Mouse (Mus musculus) E14TG2a.4 (cell line): ENCODE data around the gene Cmc1.

Source experiments
- CTCF ChIP-seq: conservative IDR thresholded peaks from 2 replicates; pipeline ENCODE4 v1.5.1; 2014; ENCODE audit warnings: low read length
- NANOG ChIP-seq: IDR thresholded peaks from 2 replicates; pipeline ENCODE4 v1.6.1; 2014; ENCODE audit warnings: borderline replicate concordance, low read length, mixed read lengths
- POU5F1 ChIP-seq: IDR thresholded peaks from 2 replicates; pipeline ENCODE4 v1.6.1; 2014; ENCODE audit warnings: low read length, borderline replicate concordance

DNA sequence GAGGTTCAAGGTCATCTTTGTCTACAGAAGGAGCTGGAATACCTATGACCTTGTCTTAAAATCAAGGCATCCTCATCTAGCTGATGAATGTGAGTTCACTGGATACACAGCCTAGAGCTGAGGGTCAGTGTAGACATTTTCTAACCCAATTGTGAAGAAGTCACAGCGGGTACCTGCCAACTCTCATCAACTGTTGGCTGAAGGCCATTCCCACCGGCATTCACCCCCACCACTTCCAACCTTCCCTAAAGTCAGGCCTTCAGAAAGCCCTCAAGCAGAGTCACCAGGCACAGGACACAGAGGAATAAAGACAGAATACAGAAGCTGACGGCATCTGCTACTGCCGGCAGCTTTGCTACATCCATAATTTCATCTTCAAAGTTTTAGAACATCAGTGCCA lies 25.4 kb upstream of the Cmc1 start:
- no peak for TF ChIP-seq CTCF
- no peak for TF ChIP-seq POU5F1
- no peak for TF ChIP-seq NANOG
